Mouse (Mus musculus): ENCODE measurements around the gene Olfr658.

DNA sequence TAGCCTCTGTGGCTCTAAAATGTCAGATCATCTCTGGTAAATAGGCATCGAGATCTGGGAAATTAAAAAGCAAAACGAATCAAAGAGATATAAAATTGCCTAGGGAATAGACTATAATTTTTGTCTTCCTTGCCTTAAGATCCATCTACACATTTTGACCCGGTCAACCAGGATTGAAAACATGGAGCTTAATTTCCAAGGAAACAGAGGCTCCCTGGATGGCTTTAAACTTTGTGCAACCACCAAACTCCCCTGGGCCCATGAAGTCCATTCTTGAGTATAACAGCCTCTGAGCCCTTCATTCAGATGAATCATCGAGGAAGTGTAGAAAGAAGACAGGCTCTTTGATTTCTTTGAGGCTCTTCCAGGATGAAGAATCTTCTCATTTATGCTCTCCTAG is 33.5 kb downstream of the Olfr658 start, which contains the start of gene Olfr656:
- TF ChIP-seq POLR2A (IDR thresholded peaks at IDR 0.05; ENCODE audit: control insufficient read depth, extremely low read depth, insufficient read depth, low read length, poor library complexity) (no peak), CTCF (IDR thresholded peaks at IDR 0.05; ENCODE audit: borderline replicate concordance, control insufficient read depth, extremely low read depth, insufficient read depth, low read length, poor library complexity) (no peak)
